Mouse (Mus musculus): ENCODE measurements at regions not wholly inside any gene's neighbourhood (a gene's known extent, or its start where the extent isn't known, plus 50 kb on each side); places are given as distances from the start of the nearest gene placed in this dataset.

DNA sequence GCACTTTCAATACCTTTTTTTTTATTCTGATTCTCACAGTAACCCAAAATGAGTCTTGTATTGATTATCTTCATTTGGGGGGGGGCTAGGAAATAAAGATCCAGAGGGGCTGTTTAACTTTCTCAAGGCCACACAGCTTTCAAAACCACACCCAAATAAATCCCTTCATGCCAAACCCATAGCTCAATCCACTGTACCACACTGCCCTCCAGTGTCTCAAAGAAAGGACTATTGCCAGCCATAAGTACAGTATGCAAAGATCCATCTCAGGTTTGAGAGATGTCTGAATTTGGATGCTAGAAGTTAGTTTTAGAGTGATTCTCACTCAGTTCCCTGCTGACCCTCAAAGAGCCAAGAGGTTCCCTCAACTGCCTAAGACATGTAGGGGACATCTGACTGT lies 120.1 kb upstream of the Gm26657 start:
- DNase-seq (ENCODE audit: low spot score in 2 of 2): no peak

DNA sequence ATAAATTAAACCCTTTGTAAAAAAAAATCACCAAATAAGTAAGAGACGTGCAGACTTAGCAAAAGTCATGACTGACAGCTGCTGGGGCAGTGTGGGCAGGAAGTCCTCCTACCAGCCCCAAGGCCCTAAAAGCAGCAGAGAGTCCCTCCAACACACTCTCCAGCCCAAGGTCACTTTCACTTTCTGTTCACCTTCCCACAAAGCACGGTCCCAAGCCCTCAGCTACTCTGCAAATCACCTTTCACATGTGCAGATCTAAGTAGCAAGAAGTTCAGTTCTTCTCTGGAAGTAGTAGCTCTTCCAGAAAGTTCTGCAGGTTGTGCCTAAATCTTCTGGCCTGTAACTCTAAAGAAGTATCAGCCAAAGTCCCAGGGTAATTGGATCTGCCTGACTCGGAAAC lies 120.8 kb upstream of the Gm26657 start:
- DNase-seq (ENCODE audit: low spot score in 2 of 2): no peak

DNA sequence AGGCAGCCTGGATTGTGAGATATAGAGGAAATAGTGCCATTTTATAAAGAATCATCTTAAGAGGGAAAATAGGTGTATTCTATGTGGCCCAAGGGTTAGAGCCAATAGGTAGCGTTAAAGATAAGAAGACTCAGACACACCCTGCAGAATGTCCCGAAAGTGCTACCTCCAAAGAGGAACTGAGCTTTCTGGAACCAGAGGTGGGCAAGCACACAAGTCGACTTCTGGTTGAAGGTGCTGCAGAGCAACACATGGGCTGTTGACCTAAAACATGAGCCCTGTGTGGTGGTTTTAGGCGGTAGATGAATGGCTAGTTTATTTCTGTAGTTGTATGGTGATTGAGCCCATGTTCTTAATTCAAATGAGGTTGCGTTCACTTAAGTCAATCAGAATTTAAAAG lies 121.4 kb upstream of the Gm26657 start:
- DNase-seq (ENCODE audit: low spot score in 2 of 2): no peak

DNA sequence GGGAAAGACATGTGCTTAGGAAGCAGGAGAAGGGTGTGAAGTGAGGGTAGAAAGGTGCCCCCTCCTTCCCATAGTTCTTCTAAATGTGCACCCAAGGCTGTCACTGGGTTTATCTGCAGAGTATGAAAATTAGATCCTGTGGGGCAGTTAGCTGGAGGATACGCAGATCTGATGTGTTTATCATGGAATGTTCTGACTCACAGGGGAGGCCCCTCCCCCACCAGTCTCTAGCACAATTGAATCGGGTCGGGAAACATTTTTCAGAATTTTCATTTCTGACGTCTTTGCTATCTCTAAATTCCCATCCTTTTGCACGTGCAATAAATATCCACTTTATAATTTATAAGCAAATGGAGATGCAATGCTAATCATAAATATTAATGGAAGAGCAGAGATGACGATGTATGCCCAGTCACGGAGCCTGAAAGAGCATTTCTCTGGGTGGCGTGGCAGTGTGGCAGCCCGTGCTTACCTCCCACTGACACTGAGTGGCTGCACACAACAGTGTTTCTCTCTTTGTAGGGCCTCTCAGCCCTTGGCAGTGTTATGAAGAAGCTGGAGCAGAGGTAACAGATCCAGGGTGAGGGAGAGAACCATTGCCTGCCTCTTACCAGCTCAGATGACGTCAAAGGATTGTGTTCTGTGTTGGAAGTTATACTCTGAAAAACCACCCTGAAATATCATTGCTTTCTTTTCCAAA lies 122.1 kb upstream of the Gm26657 start:
- DNase-seq (ENCODE audit: low spot score in 2 of 2): no peak

DNA sequence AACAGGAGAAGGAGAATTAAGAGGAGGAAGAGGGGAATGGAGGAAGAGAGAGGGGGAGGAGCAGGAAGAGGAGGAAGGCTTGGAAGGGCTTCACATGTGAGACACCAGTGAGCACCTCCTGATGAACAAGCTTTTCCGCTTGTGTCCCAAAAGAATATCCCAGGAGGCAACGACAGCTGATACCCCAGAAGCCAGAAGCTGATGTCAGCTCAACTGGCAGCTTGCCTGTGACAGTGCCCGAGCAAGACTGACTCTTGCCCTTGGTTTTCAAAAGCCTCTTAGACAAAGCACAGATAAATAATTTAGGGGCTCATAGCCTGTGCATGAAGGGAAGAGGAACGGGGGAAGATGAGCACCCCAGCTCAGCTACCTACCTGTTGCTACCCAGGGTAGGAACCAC lies 127.5 kb upstream of the Gm26657 start:
- no peak for DNase-seq (ENCODE audit: low spot score in 2 of 2)

DNA sequence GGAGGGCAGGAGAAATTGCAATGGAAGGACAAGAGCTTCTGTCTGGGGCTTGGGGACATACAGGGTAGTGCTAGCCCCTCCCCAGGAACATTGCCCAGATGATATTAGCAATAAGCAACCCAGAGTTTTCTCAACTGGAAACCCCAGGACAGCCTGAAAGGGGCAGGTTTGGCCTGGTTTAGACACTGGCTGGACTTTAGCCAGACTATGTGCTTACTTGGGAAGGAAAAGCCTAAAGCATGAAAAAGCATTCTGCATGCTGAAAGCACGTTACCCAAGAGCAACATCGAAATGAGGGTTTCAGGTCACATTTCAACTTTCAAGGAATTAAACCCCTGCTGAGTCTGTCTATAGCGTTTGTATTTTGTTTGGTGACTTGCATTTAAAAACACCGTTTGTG lies 128.1 kb upstream of the Gm26657 start:
- DNase-seq (ENCODE audit: low spot score in 2 of 2): no peak

DNA sequence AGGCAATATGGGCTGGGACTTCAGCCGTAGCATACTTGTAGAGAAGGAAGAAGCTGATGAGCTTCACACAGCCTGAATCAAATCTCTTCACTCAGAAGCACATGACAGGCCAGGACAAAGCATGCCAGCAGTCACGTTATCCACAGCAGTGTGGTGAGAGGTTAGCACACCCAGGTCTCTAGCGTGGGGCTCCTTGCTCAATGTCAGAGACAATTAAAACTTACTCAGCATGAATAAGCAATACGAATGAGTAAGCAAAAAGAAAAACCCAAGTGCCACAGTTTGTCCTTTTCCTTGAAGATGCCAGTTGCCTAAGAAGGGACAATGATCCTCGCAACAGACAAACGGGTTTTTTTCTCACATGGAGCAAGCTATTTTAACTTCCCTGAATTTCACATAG lies 129.6 kb upstream of the Gm26657 start:
- DNase-seq (ENCODE audit: low spot score in 2 of 2): no peak

DNA sequence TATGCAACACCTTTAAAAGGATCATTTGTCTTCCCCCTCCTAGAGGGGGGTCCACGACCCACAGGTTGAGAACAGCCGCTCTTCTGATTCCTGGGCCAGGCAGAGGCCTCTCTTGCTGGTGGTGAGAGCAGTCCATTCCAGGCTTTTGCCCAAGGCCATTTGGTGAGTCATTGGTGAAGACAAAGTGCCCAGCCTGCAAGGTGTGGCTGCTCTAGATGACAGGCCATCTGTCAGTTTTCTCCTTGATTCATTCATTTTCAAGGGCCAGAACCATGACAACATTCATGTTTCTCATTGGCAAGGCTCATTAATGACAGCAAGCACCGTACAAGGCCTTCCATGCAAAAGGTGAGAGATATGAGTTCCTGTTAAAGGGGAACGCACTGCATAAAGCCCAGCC lies 131.2 kb upstream of the Gm26657 start:
- DNase-seq (ENCODE audit: low spot score in 2 of 2): no peak

DNA sequence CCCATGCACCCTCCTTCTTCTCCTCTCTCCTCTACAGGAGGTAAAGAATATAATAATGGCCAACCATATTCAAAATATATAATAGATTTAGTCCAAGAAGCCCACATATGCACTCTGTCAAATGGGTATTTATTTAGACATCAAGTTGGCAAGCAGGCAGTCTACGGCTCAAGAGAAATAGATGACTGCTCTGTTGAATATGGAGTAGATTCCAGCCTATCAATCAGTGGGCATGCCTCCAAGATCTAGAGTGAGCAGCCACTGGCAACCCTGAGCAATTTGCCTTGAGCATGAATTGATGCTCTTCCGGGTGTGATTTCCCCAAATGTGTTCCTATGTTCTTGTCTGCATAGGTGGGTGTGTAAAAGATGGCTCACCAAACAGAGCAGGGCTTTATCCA lies 141.5 kb upstream of the Gm26657 start:
- no peak for DNase-seq (ENCODE audit: low spot score in 2 of 2)

DNA sequence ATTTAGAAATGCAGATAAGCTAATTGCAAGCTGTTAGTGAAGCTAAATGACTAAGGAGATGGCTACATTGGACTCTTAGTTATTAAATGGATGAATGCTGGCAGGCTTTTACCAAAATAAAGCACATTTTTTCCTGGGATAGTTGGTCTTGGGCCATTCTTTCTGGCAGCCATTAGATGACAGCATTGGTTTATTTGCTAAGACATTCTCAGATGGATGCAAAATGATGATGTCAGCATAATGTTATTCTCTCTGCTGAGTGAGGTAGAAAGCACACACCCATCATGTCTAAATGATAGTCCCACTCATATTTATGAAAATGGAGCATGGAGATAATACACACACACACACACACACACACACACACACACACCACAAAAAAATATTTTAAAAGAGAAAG lies 141.9 kb upstream of the Gm26657 start:
- no peak for DNase-seq (ENCODE audit: low spot score in 2 of 2)

DNA sequence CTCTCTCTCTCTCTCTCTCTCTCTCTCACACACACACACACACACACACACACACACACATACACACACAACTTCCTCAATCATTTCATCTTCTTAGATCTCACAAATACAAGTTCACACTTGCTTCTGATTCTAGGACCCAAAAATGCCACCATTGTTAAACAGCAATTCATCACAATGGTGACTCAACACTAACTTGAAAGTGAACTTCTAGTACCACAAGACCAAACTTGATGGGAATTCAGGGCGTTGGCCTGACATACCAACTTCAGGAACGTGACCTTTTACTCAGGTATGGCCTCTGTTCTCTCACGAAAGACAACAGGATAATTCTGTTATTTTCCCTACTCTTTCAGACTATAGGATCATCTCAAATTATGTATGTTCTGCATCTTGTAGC lies 157.5 kb upstream of the Gm26657 start:
- DNase-seq (ENCODE audit: low spot score in 2 of 2): no peak

DNA sequence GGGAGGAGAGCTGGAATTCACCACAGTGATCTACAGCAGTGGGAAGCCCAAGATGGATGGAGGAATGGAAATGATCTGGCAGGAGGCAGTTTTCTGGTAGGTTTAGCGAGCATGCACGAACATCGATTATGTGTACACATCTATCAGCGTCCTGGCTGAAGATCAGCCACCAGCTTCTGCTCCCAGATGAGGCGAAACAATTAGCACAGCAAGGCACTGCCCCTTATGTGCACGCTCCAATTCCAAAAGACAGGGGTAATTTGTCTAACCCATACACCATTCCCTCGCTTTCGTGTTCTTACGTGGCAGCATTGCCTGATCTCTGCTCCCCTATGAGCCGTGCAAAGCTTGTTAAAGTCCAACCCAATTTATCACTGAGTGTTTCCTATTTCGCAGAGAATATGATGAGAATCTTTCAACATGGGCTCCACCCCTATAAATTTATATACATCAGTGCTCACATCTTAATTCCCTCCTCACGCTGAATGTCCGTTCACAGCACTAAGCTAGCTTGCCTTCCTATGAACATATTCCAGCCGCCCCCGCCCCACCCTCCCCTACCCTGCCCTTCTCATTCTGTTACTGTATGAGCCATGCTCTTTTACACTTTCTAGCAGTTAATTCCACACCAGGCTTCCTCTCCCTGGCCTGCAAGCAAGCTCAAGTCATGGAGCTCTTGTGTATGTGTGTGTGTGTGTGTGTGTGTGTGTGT lies 162.9 kb upstream of the Gm26657 start:
- DNase-seq (ENCODE audit: low spot score in 2 of 2): no peak

DNA sequence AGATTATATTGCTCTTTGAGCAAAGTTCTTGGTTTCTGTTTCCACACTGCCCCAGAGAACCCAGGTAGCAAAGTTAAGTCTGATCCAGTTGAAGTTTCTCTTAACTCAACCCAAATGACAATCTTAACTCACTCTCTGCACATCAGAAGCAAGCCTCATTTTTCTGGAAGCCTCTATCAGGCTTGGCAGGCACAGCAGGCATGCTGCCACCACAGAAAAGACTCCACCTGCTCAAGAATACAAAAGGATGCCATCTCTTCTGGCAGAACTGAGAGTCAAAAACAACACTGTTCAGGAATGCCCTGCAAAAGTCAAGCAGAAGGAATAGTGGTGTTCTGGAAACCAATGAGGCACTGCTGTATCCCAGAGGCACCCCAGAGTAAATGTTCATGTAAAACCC lies 187.7 kb upstream of the Gm26657 start:
- no peak for DNase-seq (ENCODE audit: low spot score in 2 of 2)

DNA sequence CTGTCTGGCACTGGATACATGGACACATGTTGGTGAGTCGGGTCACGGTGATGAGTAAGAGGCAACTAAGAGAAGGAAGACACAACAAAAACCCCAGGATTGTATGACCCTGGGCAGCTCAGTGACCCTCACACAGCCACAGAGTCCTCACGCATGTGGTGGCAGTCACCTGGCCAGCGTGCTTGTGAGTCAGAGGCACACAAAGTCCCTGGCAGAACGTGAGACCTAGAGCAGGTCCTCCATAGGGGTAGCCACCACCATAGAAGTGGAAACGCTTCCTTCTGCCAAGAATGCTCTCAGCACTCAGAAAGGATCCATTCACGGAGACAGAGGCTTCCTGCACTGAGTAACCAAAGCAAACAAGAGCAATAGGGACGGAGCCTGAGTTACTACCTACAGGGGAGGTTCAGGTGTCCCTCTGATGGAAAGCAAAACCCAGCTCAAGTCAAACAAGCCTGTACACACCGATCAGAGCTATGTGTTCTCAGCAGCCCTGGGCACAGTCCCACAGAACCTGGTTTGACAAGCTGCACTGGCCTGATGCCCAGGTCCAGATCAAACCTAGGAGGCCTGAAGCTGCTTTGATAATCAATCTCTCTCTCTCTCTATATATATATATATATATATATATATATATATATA lies 206.4 kb upstream of the Gm26657 start:
- no peak for DNase-seq (ENCODE audit: low spot score in 2 of 2)

DNA sequence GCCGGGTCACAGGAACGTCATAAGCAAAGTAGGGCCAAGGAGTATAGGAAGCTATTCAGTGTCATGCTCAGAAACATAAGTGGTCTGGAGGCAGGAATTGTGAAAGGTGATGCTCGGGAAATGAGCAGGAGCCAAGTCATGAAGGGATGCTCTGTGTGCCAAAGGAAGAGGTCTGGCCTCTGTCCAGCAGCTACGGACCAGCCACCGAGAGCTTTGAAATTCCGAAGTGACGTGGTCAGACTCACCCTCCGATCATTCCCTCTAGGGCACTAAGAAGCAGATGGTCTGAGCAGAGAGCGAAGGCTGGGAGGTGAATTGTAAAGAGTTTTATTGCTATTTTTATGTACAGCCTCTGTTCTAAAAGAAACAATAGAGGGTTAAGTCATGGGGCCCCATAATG lies 206.9 kb upstream of the Gm26657 start:
- DNase-seq (ENCODE audit: low spot score in 2 of 2): no peak

DNA sequence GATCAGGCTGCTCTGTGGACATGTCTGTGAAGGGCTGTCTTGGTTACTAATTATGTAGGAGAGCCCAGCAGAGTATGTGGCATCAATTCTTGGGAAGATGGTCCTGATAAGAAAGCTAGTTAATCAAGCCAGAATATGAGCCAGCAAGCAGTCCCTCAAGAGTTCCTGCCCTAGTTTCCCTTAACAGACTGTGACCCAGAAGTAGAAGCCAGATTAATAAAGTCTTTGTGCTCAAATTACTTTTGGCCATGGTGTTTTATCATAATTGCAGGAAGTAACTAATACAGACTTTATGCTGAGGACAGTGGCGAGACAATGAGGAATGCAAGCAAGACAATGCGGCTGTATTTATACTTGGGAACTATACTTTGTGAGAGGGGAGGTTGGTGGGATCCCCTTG lies 211.3 kb upstream of the Gm26657 start:
- no peak for DNase-seq (ENCODE audit: low spot score in 2 of 2)

DNA sequence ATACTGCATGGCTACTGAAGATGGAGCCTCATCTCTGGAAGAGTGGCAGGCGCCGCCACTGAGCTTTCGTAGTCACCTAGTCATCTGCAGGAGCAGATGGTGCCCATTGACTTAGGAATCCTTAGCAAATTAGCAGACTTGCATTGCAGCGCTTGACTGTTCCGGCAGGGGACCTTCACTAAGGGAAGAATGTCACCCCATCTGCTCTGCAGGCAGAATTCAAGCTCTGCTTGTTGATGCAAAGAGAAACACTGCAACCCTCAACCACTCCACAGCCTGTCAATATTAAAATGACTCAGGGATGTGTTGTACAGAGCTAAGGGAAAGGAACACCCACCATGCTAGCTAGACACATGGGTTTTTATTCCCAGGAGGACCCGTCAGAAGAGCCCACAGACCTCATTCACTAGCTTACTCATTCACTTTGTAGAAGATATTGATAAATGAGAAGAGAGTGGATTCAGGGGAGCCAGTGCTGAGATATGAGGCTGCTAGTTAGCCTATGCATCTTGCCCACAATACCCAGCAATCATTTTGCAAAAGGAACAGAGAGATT lies 215.4 kb upstream of the Gm26657 start:
- DNase-seq (ENCODE audit: low spot score in 2 of 2): no peak

DNA sequence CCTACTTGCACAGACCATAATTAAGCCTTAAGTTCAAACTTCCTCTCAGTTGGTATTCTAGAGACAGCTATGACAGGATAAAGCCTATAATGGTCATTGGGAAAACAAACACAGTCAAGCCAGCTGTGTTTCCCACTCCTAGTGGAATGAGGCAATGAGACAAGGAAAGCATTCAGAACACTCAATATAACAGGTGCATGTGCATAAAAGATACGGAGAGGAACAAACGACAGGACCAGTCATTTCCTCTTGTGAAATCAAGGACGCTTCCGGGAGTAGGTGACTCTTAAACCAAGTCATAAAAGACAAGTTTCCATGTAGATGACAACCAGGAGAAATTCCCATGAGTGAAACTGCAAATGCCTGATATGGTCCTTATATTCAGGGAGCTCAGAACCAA lies 232.1 kb upstream of the Gm26657 start:
- no peak for DNase-seq (ENCODE audit: low spot score in 2 of 2)

DNA sequence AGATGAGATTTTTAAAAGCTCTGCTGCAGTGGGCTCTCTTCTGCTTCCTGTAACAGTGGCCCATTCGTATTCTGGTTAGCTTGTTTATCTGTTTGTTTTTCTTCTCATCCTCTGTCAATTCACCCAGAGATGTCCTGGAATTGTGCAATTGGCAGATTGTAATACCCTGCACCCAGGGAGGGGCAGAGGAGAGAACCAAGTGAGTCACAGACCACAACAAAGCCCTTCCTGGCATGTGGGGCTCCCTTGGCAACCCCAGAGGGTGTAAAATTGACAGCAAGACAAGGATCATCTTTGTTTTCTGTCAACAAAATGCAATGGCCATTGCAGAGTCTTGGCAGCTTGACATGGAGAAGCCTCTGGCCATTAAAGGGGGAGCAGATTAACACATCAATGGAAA lies 233.1 kb upstream of the Gm26657 start:
- no peak for DNase-seq (ENCODE audit: low spot score in 2 of 2)

DNA sequence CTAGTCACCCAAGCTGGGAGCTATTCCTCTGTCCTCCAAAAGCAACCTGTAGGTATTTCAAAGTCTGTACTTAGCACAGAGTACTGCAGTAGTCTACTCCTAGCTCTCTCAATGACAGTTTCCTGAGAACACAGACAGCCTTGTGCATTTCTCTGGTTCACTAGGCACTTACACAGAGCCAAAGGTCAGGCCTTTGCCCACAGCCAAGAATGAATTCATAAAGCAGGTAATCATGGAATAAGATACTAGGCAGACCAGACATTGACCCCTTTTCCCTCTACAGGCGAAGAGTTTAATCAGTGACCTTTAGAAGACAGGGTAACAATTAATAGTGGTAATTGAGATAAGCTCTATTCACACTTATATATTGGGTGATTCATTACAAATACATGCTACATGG lies 233.8 kb upstream of the Gm26657 start:
- no peak for DNase-seq (ENCODE audit: low spot score in 2 of 2)

DNA sequence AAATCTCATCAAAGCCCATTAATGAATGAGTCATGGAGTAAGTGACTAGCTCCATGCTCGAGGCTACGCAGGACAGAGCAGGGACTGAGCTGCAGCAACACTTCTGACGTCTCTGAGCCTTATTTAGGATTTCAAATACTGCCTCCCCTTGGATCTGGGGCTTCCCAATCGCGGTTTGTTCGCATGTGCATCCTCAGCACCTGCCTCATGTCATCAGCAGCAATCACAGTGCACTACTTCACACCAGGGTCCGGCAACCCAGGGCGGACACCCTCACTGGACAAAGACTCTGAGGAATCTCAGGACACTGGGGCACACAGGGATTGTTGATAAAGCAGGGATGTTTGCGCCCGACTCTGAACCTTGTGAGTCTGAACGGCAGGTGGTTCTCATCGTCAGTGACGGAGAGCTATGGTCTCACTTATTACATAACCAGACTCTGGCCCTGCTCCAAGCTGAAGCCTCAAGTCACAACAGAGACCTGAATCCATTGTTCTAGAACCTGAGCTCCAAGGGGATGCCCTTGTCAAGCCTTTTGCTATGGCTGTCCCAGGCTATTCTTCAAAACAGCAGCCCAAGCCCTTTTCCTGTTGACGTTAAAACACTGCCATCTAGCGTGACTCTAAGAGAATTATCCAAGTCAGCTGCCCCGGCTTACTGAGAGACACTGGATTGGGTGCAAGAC lies 247.2 kb upstream of the Gm26657 start:
- DNase-seq (ENCODE audit: low spot score in 2 of 2): peak in 1 of 2 experiments; percentile 19

DNA sequence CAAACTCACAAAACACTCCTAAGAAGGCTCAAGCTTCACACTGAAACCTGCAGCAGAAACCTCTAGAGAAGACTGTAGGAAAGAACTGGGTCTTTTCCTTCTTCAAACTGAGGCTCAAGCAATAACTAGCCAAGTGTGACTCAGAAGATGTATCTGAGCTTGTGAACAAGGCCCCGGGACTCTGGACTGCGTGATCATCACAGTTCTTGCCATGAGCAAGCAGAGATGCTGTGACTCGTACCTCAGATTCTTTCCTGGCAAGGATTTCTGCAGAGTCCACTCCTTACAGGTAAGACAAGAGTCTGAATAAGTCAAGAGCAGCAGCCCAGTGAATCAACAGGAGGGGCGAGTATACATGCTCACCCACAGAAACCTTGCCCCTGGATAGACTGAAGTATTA lies 250.5 kb upstream of the Gm26657 start:
- DNase-seq (ENCODE audit: low spot score in 2 of 2): no peak

All from thymus, postnatal 10 days (tissue).